Mouse (Mus musculus) adrenal gland, postnatal 0 days (tissue): ENCODE results near the gene Ano9. TPM values are rescaled to one million over a fixed set of nuclear protein-coding genes. Genes with fewer than 3 reads are reported as not detected.

Source experiments
- polyA plus RNA-seq: library from polyadenylated mRNA; unstranded; fragments of >200 nt; fragmentation: Nextera tagmentation; extraction: Ambion mirVana; gene quantifications from 2 replicates; pipeline ENCODE4 v1.2.1, GENCODE M21; 2015

Ano9 gene
- 0.66 and 1.0 TPM in 2 replicates for polyA plus RNA-seq

GRCm38 (mm10) chr7:141117636-141118035 lies at the start of gene Ano9:
Gene Ano9 (minus strand): TSS chr7:141117806.

GRCm38 (mm10) chr7:141122245-141122644 lies 4.6 kb upstream of the Ano9 start, which contains the start of gene Ptdss2:
Gene Ptdss2 (plus strand): TSS chr7:141122382.

GRCm38 (mm10) chr7:141099911-141100691 lies 17.5 kb downstream of the Ano9 start, which contains the start of gene Sigirr:
Gene Sigirr (minus strand): TSS chr7:141100572.

GRCm38 (mm10) chr7:141077841-141078240 lies 39.8 kb downstream of the Ano9 start, which contains the start of gene Pkp3:
Gene Pkp3 (plus strand): TSS chr7:141078218.

GRCm38 (mm10) chr7:141060426-141061242 lies 57.0 kb downstream of the Ano9 start, which contains the start of gene B4galnt4:
Gene B4galnt4 (plus strand): TSS chr7:141061104.

Other genes starting within 250 kb of the Ano9 start
- 197 and 202 TPM in 2 replicates for gene Psmd13, start 235.8 kb downstream of the Ano9 start, polyA plus RNA-seq
- 41.8 and 43.2 TPM in 2 replicates for gene Sirt3, start 235.5 kb downstream of the Ano9 start, polyA plus RNA-seq
- gene Cox8b, start 217.4 kb downstream of the Ano9 start, polyA plus RNA-seq = 9.3 and 12.2 TPM in 2 replicates
- gene Nlrp6, start 196.9 kb downstream of the Ano9 start, polyA plus RNA-seq = 2.6 and 3.3 TPM in 2 replicates
- 19.7 and 28.7 TPM in 2 replicates for gene Pgghg, start 176.4 kb downstream of the Ano9 start, polyA plus RNA-seq
- 1.3 and 2.1 TPM in 2 replicates for gene Ifitm5, start 167.5 kb downstream of the Ano9 start, polyA plus RNA-seq
- gene Gm45717, start 161.9 kb downstream of the Ano9 start, polyA plus RNA-seq = 0.72 and 0.97 TPM in 2 replicates
- gene Ifitm2, start 161.8 kb downstream of the Ano9 start, polyA plus RNA-seq = 1,477 and 1,600 TPM in 2 replicates
- gene Ifitm1, start 150.6 kb downstream of the Ano9 start, polyA plus RNA-seq = 61.4 and 162 TPM in 2 replicates
- gene Ifitm3, start 107.0 kb downstream of the Ano9 start, polyA plus RNA-seq = 482 and 553 TPM in 2 replicates
- 4.0 and 7.5 TPM in 2 replicates for gene Ifitm6, start 99.9 kb downstream of the Ano9 start, polyA plus RNA-seq
- gene Gm17387, start 88.7 kb downstream of the Ano9 start, polyA plus RNA-seq = not detected in 2 replicates
- gene B4galnt4, start 56.7 kb downstream of the Ano9 start, polyA plus RNA-seq = 5.1 and 7.9 TPM in 2 replicates
- gene Pkp3, start 39.6 kb downstream of the Ano9 start, polyA plus RNA-seq = 1.1 and 2.5 TPM in 2 replicates
- 2.7 and 4.5 TPM in 2 replicates for gene Sigirr, start 17.2 kb downstream of the Ano9 start, polyA plus RNA-seq
- 40.8 and 60.7 TPM in 2 replicates for gene Ptdss2, start 4.6 kb upstream of the Ano9 start, polyA plus RNA-seq
- 184 and 236 TPM in 2 replicates for gene Rnh1, start 55.1 kb upstream of the Ano9 start, polyA plus RNA-seq
- 75.5 and 78.9 TPM in 2 replicates for gene Hras, start 76.2 kb upstream of the Ano9 start, polyA plus RNA-seq
- 3.9 and 6.0 TPM in 2 replicates for gene Lrrc56, start 76.4 kb upstream of the Ano9 start, polyA plus RNA-seq
- 0.32 and 1.2 TPM in 2 replicates for gene Lmntd2, start 96.3 kb upstream of the Ano9 start, polyA plus RNA-seq
- 16.4 and 24.5 TPM in 2 replicates for gene Rassf7, start 98.1 kb upstream of the Ano9 start, polyA plus RNA-seq
- 17.0 and 25.2 TPM in 2 replicates for gene Phrf1, start 111.0 kb upstream of the Ano9 start, polyA plus RNA-seq
- gene Irf7, start 148.7 kb upstream of the Ano9 start, polyA plus RNA-seq = 17.1 and 28.5 TPM in 2 replicates
- gene Cdhr5, start 159.0 kb upstream of the Ano9 start, polyA plus RNA-seq = 3.5 and 5.3 TPM in 2 replicates
- 9.1 and 10.6 TPM in 2 replicates for gene Sct, start 161.3 kb upstream of the Ano9 start, polyA plus RNA-seq
- 0.19 and 0.25 TPM in 2 replicates for gene Drd4, start 174.2 kb upstream of the Ano9 start, polyA plus RNA-seq
- gene Deaf1, start 209.9 kb upstream of the Ano9 start, polyA plus RNA-seq = 57.4 and 71.3 TPM in 2 replicates
- 21.9 and 39.5 TPM in 2 replicates for gene Tmem80, start 209.9 kb upstream of the Ano9 start, polyA plus RNA-seq
- 4.6 and 5.3 TPM in 2 replicates for gene Eps8l2, start 221.1 kb upstream of the Ano9 start, polyA plus RNA-seq